Mouse (Mus musculus): Measurements from ENCODE around the gene Gpbp1l1.

DNA sequence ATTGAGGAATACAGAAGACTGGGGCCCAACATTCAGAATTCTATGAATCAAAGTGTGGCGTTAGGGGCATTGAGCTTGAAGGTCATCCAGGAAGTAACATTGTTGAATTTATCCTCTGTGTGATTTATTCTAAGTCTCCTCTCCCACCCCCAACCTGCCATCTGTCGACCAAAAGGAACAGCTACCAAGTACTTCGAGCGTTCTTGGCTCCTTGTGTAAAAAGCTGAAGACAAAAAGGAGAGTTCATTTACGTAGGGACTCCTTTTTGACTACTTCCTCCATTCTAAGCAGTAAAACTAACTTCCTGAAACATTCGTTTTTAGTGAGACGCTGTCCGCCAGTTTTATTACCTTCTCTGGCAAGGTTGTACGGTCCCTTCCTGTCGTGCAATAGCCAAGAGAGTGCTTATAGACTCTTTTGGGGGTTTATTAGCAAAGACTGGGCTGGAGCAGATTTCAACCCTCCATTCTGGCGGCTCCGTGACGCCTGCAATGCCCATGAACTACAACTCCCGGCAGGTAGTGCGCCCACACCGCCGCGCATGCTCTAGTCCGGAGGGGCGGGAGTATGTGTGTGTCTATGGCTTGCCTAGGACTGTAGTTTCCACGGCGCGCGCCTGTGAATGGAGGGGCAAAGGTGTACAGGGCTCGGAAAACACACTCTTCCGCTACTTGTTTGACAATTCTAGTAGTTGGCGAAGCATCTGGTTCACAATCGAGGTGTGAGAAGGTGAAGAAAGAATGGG is 725 bp upstream of the Gpbp1l1 start:
- TF ChIP-seq CTCF (IDR thresholded peaks at IDR 0.05; ENCODE audit: low read depth): no peak
- TF ChIP-seq EP300 (IDR thresholded peaks at IDR 0.05; ENCODE audit: low read depth): no peak
